Mouse (Mus musculus): ENCODE measurements around the gene Apol7a.

- TF ChIP-seq POLR2A (IDR thresholded peaks at IDR 0.05; ENCODE audit: extremely low read depth, insufficient read depth, low read length) (no peak), CTCF (IDR thresholded peaks at IDR 0.05; ENCODE audit: low read depth, low read length) (no peak)
These were observed 36.0 kb downstream of the Apol7a start for GRCm38 (mm10) chr15:77362952-77363351.
